Mouse (Mus musculus): ENCODE results near the gene Atxn1.

DNA sequence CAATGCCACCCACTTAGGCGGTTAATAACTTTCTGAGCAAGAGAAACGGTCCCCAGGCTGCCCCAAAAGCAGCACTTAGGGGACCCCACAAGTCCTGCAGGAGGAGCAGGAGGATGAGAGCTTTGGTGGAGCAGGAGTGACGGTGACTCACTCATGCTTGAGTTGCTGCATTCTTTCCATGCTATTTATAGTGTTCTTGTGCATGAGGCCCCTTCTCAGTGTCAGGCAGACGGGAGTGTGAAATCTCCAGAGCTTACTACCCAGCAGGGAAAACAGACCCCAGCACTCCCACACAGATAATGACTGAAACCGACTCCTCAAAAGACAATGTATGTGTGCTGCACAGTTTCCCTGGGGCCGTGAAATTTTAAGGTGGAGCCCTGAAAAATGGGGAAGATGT is 434.1 kb downstream of the Atxn1 start:
- TF ChIP-seq POLR2A (IDR thresholded peaks at IDR 0.05; ENCODE audit: borderline replicate concordance, extremely low read depth, low read depth, low read length) = no peak
- no peak for TF ChIP-seq CTCF (IDR thresholded peaks at IDR 0.05; ENCODE audit: insufficient read depth, low read length)

Measured in lung, adult 2 months (tissue).